Mouse (Mus musculus) embryonic facial prominence, embryonic 13.5 days (tissue): ENCODE measurements at regions not wholly inside any gene's neighbourhood (a gene's known extent, or its start where the extent isn't known, plus 50 kb on each side); places are given as distances from the start of the nearest gene placed in this dataset.

ENCODE experiments used
- ATAC-seq: fragments of 200-750 bp; cut with Nextera tagmentation; 2 replicates; pipeline ENCODE4 v1.8.0; 2017; ENCODE audit warnings: low read depth; ENCODE audit not compliant: insufficient number of reproducible peaks, insufficient read depth, low FRiP score, low TSS enrichment
- H3K27ac ChIP-seq: fragments of 300-500 bp; sonication (generic); 2 replicates; pipeline ENCODE4 v1.5.1; 2015; ENCODE audit warnings: moderate library complexity, mild to moderate bottlenecking, inconsistent platforms
- H3K27me3 ChIP-seq: fragments of 300-500 bp; sonication (generic); 2 replicates; pipeline ENCODE4 v1.6.1; 2015; ENCODE audit warnings: mild to moderate bottlenecking, inconsistent platforms
- H3K36me3 ChIP-seq: fragments of 300-500 bp; sonication (generic); 2 replicates; pipeline ENCODE4 v1.6.1; 2015; ENCODE audit warnings: mild to moderate bottlenecking, inconsistent platforms
- H3K4me1 ChIP-seq: fragments of 300-500 bp; sonication (generic); 2 replicates; pipeline ENCODE4 v1.6.1; 2015; ENCODE audit warnings: inconsistent platforms
- H3K4me2 ChIP-seq: fragments of 300-500 bp; sonication (generic); 2 replicates; pipeline ENCODE4 v1.6.1; 2015; ENCODE audit warnings: moderate library complexity, mild to moderate bottlenecking, inconsistent platforms
- H3K4me3 ChIP-seq: fragments of 300-500 bp; sonication (generic); 2 replicates; pipeline ENCODE4 v1.5.1; 2015; ENCODE audit warnings: mild to moderate bottlenecking, inconsistent platforms
- H3K9ac ChIP-seq: fragments of 300-500 bp; sonication (generic); 2 replicates; pipeline ENCODE4 v1.6.1; 2015; ENCODE audit warnings: mild to moderate bottlenecking, inconsistent platforms
- H3K9me3 ChIP-seq: fragments of 300-500 bp; sonication (generic); 2 replicates; pipeline ENCODE4 v1.6.1; 2016; ENCODE audit warnings: inconsistent platforms
- WGBS: fragments of 180-500 bp; shearing (Covaris S2); methylation state at CpG from one replicate; pipeline ENCODE4 v1.1.7; 2015; ENCODE audit warnings: mixed read lengths; 5-methylcytosine and 5-hydroxymethylcytosine counted together

DNA sequence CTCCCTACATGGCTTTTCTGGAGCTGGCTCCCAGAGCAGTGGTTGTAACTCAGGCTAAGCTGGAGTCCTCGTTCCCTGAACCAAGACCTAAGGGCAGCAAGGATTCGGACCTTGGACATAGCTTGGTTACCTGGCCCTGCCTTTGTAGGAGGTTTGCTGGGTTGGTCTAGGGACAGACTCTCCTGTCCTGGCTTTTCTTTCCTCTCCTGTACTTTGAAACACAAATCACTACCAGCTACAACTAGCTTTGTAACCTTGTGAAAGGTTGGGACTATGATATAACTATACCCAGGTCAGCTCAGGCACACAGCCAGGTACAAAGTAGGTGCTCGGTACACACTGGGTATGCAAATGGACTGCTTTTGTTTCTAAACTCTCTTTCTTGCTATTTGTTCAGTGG, 129.4 kb upstream of the 1600014C23Rik start:
- peaks cover 26% of the 10 kb centered on the region for H3K4me1 ChIP-seq
- H3K4me3 ChIP-seq = no peak overlapping the region
- no peak overlapping the region for H3K4me2 ChIP-seq
- 76% methylated on average over 3 of the region's 3 CpGs for WGBS
- H3K27ac ChIP-seq = no peak overlapping the region
- H3K27me3 ChIP-seq = peaks cover 15% of the 10 kb centered on the region; the same call in 1 of the 2 replicates
- no peak for ATAC-seq
- no peaks in the 10 kb centered on the region for H3K36me3 ChIP-seq
- H3K9me3 ChIP-seq = no peaks in the 10 kb centered on the region
- no peak overlapping the region for H3K9ac ChIP-seq

GRCm38 (mm10) chr17:45859441-45859840, 125.8 kb upstream of the 1600014C23Rik start:
- Histone ChIP-seq H3K9me3 (no peaks in the 10 kb centered on the region), H3K4me3 (no peak overlapping the region), H3K9ac (no peak overlapping the region), H3K4me1 (peaks cover 23% of the 10 kb centered on the region), H3K36me3 (no peaks in the 10 kb centered on the region), H3K4me2 (no peak overlapping the region), H3K27ac (no peak overlapping the region), H3K27me3 (peaks cover 6% of the 10 kb centered on the region; the same call in 1 of the 2 replicates)
- WGBS = 86% methylated on average over 5 of the region's 5 CpGs
- ATAC-seq = no peak

DNA sequence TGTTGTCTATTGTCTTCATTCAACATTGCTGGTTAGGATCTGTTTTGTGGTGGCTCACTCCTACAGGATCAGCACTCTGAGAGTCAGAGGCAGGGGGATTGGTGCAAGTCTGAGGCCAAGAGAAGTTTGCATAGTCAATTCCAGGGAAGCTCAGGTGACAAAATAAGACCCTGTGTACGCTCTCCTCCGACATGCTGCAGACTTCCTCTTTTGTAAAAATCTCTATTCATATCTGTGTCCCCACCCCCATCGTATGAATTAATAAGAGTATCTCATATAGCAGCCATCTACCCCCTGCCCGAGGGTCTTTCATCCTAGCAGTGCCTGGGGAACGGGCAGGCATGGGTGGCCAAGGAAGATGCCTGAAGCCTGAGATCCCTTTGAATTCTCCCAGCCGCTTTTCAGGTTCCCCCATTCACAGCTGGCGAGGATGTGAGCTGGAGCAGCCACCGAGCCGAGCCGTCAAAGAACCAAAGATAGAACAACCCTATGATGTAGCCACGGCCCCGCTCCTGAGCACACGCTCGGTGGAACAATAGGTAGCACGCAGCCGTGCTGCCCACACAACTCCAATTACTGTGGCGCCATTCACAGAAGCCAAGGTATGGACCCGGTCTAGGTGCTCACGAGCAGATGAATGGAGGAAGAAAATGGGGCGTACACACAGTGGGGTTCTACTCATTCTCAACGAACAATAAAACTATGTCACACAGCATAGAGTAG, 120.4 kb upstream of the 1600014C23Rik start:
- Histone ChIP-seq H3K27ac (no peak overlapping the region), H3K4me2 (no peak overlapping the region), H3K9ac (no peak overlapping the region), H3K4me1 (peaks cover 25% of the 10 kb centered on the region), H3K36me3 (no peaks in the 10 kb centered on the region), H3K4me3 (no peak overlapping the region), H3K9me3 (no peaks in the 10 kb centered on the region), H3K27me3 (0 out of 2 replicates have a peak, but pooled peaks cover 4% of the 10 kb centered on the region)
- 83% methylated on average over 21 of the region's 21 CpGs for WGBS
- ATAC-seq = no peak

- Histone ChIP-seq H3K27me3 (0 out of 2 replicates have a peak, but pooled peaks cover 4% of the 10 kb centered on the region), H3K4me3 (no peak overlapping the region), H3K36me3 (no peaks in the 10 kb centered on the region), H3K9ac (no peak overlapping the region), H3K4me1 (peaks cover 28% of the 10 kb centered on the region), H3K27ac (no peak overlapping the region), H3K4me2 (no peak overlapping the region), H3K9me3 (no peaks in the 10 kb centered on the region)
- ATAC-seq = no peak
- WGBS = 51% methylated on average over 5 of the region's 5 CpGs
Observed at GRCm38 (mm10) chr17:45852402-45852801, 118.8 kb upstream of the 1600014C23Rik start.

GRCm38 (mm10) chr17:45851723-45852396, 118.2 kb upstream of the 1600014C23Rik start:
- 0 out of 2 replicates have a peak, but pooled peaks cover 4% of the 10 kb centered on the region for H3K27me3 ChIP-seq
- H3K9ac ChIP-seq = no peak overlapping the region
- ATAC-seq = no peak
- H3K27ac ChIP-seq = no peak overlapping the region
- peaks cover 28% of the 10 kb centered on the region for H3K4me1 ChIP-seq
- 47% methylated on average over 8 of the region's 8 CpGs for WGBS
- no peaks in the 10 kb centered on the region for H3K9me3 ChIP-seq
- H3K4me2 ChIP-seq = no peak overlapping the region
- no peak overlapping the region for H3K4me3 ChIP-seq
- H3K36me3 ChIP-seq = no peaks in the 10 kb centered on the region

GRCm38 (mm10) chr17:45850976-45851375, 117.3 kb upstream of the 1600014C23Rik start:
- no peak overlapping the region for H3K4me3 ChIP-seq
- H3K9me3 ChIP-seq = no peaks in the 10 kb centered on the region
- peaks cover 21% of the 10 kb centered on the region for H3K4me1 ChIP-seq
- H3K4me2 ChIP-seq = no peak overlapping the region
- no peak overlapping the region for H3K27ac ChIP-seq
- no peak overlapping the region for H3K9ac ChIP-seq
- 0 out of 2 replicates have a peak, but pooled peaks cover 4% of the 10 kb centered on the region for H3K27me3 ChIP-seq
- H3K36me3 ChIP-seq = no peaks in the 10 kb centered on the region
- WGBS = 88% methylated on average over 6 of the region's 6 CpGs
- no peak for ATAC-seq

DNA sequence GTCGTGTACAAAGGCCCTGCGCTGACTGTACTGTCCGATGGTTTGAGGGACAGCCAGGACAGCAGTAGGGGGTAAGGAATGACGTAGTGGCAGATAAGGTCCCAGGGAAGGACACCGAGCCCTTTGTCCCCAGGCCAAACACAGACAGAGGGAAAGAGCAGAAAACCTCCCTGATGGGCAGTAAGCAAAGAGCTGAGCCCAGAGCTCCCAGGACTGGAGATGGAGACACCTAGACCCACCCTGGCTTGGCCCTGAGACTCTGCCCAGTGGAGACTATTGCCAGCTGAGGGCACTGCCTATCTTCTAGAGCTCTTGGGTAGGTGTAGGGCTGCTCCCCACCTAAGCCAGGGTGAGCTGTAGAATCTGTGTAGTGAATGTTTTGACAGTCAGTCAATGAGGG, 116.5 kb upstream of the 1600014C23Rik start:
- no peaks in the 10 kb centered on the region for H3K9me3 ChIP-seq
- no peak for ATAC-seq
- no peak overlapping the region for H3K9ac ChIP-seq
- no peak overlapping the region for H3K27ac ChIP-seq
- 75% methylated on average over 5 of the region's 5 CpGs for WGBS
- no peak overlapping the region for H3K4me2 ChIP-seq
- H3K36me3 ChIP-seq = no peaks in the 10 kb centered on the region
- H3K27me3 ChIP-seq = 0 out of 2 replicates have a peak, but pooled peaks cover 4% of the 10 kb centered on the region
- H3K4me3 ChIP-seq = no peak overlapping the region
- peaks cover 14% of the 10 kb centered on the region for H3K4me1 ChIP-seq

- H3K27ac ChIP-seq = no peak overlapping the region
- no peak for ATAC-seq
- 28% methylated on average over 8 of the region's 8 CpGs for WGBS
Observed at GRCm38 (mm10) chr17:45848605-45849004, 115.0 kb upstream of the 1600014C23Rik start.

GRCm38 (mm10) chr17:45847701-45848378, 114.2 kb upstream of the 1600014C23Rik start:
- Histone ChIP-seq H3K4me3 (no peak overlapping the region), H3K4me1 (peaks cover 9% of the 10 kb centered on the region; the same call in 1 of the 2 replicates), H3K9me3 (no peaks in the 10 kb centered on the region; the same call in 1 of the 2 replicates), H3K36me3 (no peaks in the 10 kb centered on the region), H3K27me3 (0 out of 2 replicates have a peak, but pooled peaks cover 3% of the 10 kb centered on the region), H3K27ac (no peak overlapping the region), H3K9ac (no peak overlapping the region), H3K4me2 (no peak overlapping the region)
- WGBS = 88% methylated on average over 14 of the region's 14 CpGs
- ATAC-seq = 0 out of 2 replicates have a peak, but pooled peaks have one; percentile 15

More at GRCm38 (mm10) chr17:45848605-45849004, 115.0 kb upstream of the 1600014C23Rik start:
- H3K4me3 ChIP-seq = no peak overlapping the region
- no peaks in the 10 kb centered on the region for H3K36me3 ChIP-seq
- no peaks in the 10 kb centered on the region for H3K9me3 ChIP-seq
- peaks cover 9% of the 10 kb centered on the region; the same call in 1 of the 2 replicates for H3K4me1 ChIP-seq
- H3K9ac ChIP-seq = no peak overlapping the region
- H3K4me2 ChIP-seq = no peak overlapping the region
- H3K27me3 ChIP-seq = 0 out of 2 replicates have a peak, but pooled peaks cover 4% of the 10 kb centered on the region

GRCm38 (mm10) chr17:45845832-45846231, 112.2 kb upstream of the 1600014C23Rik start:
- 0 out of 2 replicates have a peak, but pooled peaks cover 3% of the 10 kb centered on the region for H3K4me1 ChIP-seq

GRCm38 (mm10) chr17:45836731-45837130, 103.1 kb upstream of the 1600014C23Rik start:
- no peak overlapping the region for H3K27ac ChIP-seq
- no peak for ATAC-seq
- H3K4me1 ChIP-seq = peaks cover 11% of the 10 kb centered on the region
- H3K36me3 ChIP-seq = no peaks in the 10 kb centered on the region
- no peaks in the 10 kb centered on the region for H3K27me3 ChIP-seq
- H3K9me3 ChIP-seq = no peaks in the 10 kb centered on the region
- no peak overlapping the region for H3K4me3 ChIP-seq
- no peak overlapping the region for H3K4me2 ChIP-seq
- no peak overlapping the region for H3K9ac ChIP-seq
- WGBS = 53% methylated on average over 7 of the region's 7 CpGs

More at GRCm38 (mm10) chr17:45845832-45846231, 112.2 kb upstream of the 1600014C23Rik start:
- Histone ChIP-seq H3K27ac (no peak overlapping the region), H3K9ac (no peak overlapping the region), H3K36me3 (no peaks in the 10 kb centered on the region), H3K9me3 (no peaks in the 10 kb centered on the region; the same call in 1 of the 2 replicates), H3K27me3 (no peaks in the 10 kb centered on the region), H3K4me3 (no peak overlapping the region), H3K4me2 (no peak overlapping the region)
- ATAC-seq = no peak
- WGBS = 89% methylated on average over 5 of the region's 5 CpGs
